Mouse (Mus musculus) right cerebral cortex, postnatal 10 days (tissue): ENCODE results near the gene Clic6.

ENCODE experiments used
- DNase-seq, 2 experiments: peaks; one replicate each; pipeline ENCODE4 v3.0.0; 2021; ENCODE audit warnings: low spot score in 2 of 2

The Clic6 gene

GRCm38 (mm10) chr16:92485436-92485835, at the start of gene Clic6:
TSS of gene Clic6 (plus strand) at chr16:92485736.
- no peak for DNase-seq

- DNase-seq = no peak
Observed at GRCm38 (mm10) chr16:92439775-92440174, 45.8 kb upstream of the Clic6 start.

GRCm38 (mm10) chr16:92440229-92440628, 45.3 kb upstream of the Clic6 start:
- DNase-seq = no peak

GRCm38 (mm10) chr16:92441203-92441602, 44.3 kb upstream of the Clic6 start:
- DNase-seq = no peak

GRCm38 (mm10) chr16:92442150-92442549, 43.4 kb upstream of the Clic6 start:
- no peak for DNase-seq

GRCm38 (mm10) chr16:92442946-92443345, 42.6 kb upstream of the Clic6 start:
- DNase-seq = no peak

GRCm38 (mm10) chr16:92443644-92444113, 41.9 kb upstream of the Clic6 start:
- no peak for DNase-seq

- no peak for DNase-seq
Observed at GRCm38 (mm10) chr16:92445377-92445776, 40.2 kb upstream of the Clic6 start.

- no peak for DNase-seq
Observed at GRCm38 (mm10) chr16:92449080-92449479, 36.5 kb upstream of the Clic6 start.

GRCm38 (mm10) chr16:92450331-92450730, 35.2 kb upstream of the Clic6 start:
- DNase-seq = no peak

GRCm38 (mm10) chr16:92451516-92452072, 33.9 kb upstream of the Clic6 start:
- no peak for DNase-seq

- DNase-seq = no peak
Observed at GRCm38 (mm10) chr16:92452609-92453008, 32.9 kb upstream of the Clic6 start.

- DNase-seq = no peak
Observed at GRCm38 (mm10) chr16:92454002-92454401, 31.5 kb upstream of the Clic6 start.

GRCm38 (mm10) chr16:92454495-92454894, 31.0 kb upstream of the Clic6 start:
- no peak for DNase-seq

- no peak for DNase-seq
Observed at GRCm38 (mm10) chr16:92455488-92455887, 30.0 kb upstream of the Clic6 start.

GRCm38 (mm10) chr16:92455969-92456368, 29.6 kb upstream of the Clic6 start:
- no peak for DNase-seq

GRCm38 (mm10) chr16:92457594-92457993, 27.9 kb upstream of the Clic6 start:
- DNase-seq = peak; percentile 62 to 75

GRCm38 (mm10) chr16:92461412-92461811, 24.1 kb upstream of the Clic6 start:
- no peak for DNase-seq

GRCm38 (mm10) chr16:92464390-92464972, 21.1 kb upstream of the Clic6 start:
- DNase-seq = no peak

GRCm38 (mm10) chr16:92465226-92465625, 20.3 kb upstream of the Clic6 start:
- DNase-seq = no peak

GRCm38 (mm10) chr16:92465642-92466526, 19.7 kb upstream of the Clic6 start:
- peak; percentile 98 to 99 for DNase-seq

GRCm38 (mm10) chr16:92467041-92467440, 18.5 kb upstream of the Clic6 start:
- no peak for DNase-seq

- no peak for DNase-seq
Observed at GRCm38 (mm10) chr16:92468459-92468858, 17.1 kb upstream of the Clic6 start.
